Mouse (Mus musculus) kidney, postnatal 25 days (tissue): ENCODE measurements around the gene Zfand2b.

Experiments used
- DNase-seq, 2 experiments: peaks; one replicate each; pipeline ENCODE4 v3.0.0; 2021; ENCODE audit warnings: mixed read lengths in 2 of 2

Zfand2b gene

GRCm38 (mm10) chr1:75168472-75169464 is at the start of gene Zfand2b:
TSS of gene Zfand2b (plus strand) at chr1:75168646.
- DNase-seq: peak; percentile 98 to 99

- peak in 1 of 2 experiments; percentile 25 for DNase-seq
These were observed 46.2 kb upstream of the Zfand2b start for GRCm38 (mm10) chr1:75122211-75122610.

- DNase-seq: peak; percentile 97 to 98
These were observed 43.8 kb upstream of the Zfand2b start, which contains the start of gene Nhej1 for GRCm38 (mm10) chr1:75124346-75125321. TSS of gene Nhej1 (minus strand) at chr1:75125200.

GRCm38 (mm10) chr1:75125418-75125817 is 43.0 kb upstream of the Zfand2b start:
- DNase-seq: no peak

GRCm38 (mm10) chr1:75128641-75129040 is 39.8 kb upstream of the Zfand2b start:
- DNase-seq: no peak

- DNase-seq: peak; percentile 67 to 83
These were observed 34.8 kb upstream of the Zfand2b start, which contains the start of gene Slc23a3 for GRCm38 (mm10) chr1:75133421-75134207. TSS of gene Slc23a3 (minus strand) at chr1:75133890.

- DNase-seq: no peak
These were observed 32.2 kb upstream of the Zfand2b start for GRCm38 (mm10) chr1:75136293-75136692.

- DNase-seq: no peak
These were observed 31.7 kb upstream of the Zfand2b start for GRCm38 (mm10) chr1:75136730-75137129.

GRCm38 (mm10) chr1:75138448-75138847 is 30.0 kb upstream of the Zfand2b start:
- DNase-seq: no peak

- peak; percentile 38 to 65 for DNase-seq
These were observed 27.8 kb upstream of the Zfand2b start for GRCm38 (mm10) chr1:75140601-75141190.

- DNase-seq: peak; percentile 69 to 88
These were observed 26.8 kb upstream of the Zfand2b start for GRCm38 (mm10) chr1:75141486-75142190.

GRCm38 (mm10) chr1:75142301-75143261 is 25.9 kb upstream of the Zfand2b start, which contains the start of the genes Cnppd1 and Retreg2:
TSS of gene Cnppd1 (minus strand) at chr1:75142711.
TSS of gene Retreg2 (plus strand) at chr1:75142778.
- DNase-seq: peak; percentile 97 to 98

GRCm38 (mm10) chr1:75145589-75145988 is 22.9 kb upstream of the Zfand2b start:
- DNase-seq: no peak

- peak; percentile 49 to 79 for DNase-seq
These were observed 20.9 kb upstream of the Zfand2b start for GRCm38 (mm10) chr1:75147411-75148135.

GRCm38 (mm10) chr1:75148727-75149126 is 19.7 kb upstream of the Zfand2b start:
- no peak for DNase-seq

GRCm38 (mm10) chr1:75155837-75156236 is 12.6 kb upstream of the Zfand2b start:
- DNase-seq: no peak

GRCm38 (mm10) chr1:75158990-75159389 is 9.5 kb upstream of the Zfand2b start:
- no peak for DNase-seq

- no peak for DNase-seq
These were observed 8.7 kb upstream of the Zfand2b start for GRCm38 (mm10) chr1:75159540-75160255.
